Mouse (Mus musculus) frontal cortex, adult 2 months (tissue): Measurements from ENCODE around the gene Synm. TPM values are rescaled to one million over a fixed set of nuclear protein-coding genes. Genes with fewer than 3 reads are reported as not detected.

Experiments
- DNase-seq, 2 experiments: peaks; one replicate each; pipeline ENCODE4 v3.0.0; 2022; ENCODE audit warnings: low spot score in 1 of 2; ENCODE audit errors: extremely low spot score in 1 of 2
- polyA plus RNA-seq: library from polyadenylated mRNA; depleted of rRNA; stranded (reverse); fragments of >200 nt; gene quantifications from 2 replicates; pipeline ENCODE4 v1.2.3, GENCODE M21; 2012; rRNA removed

The Synm gene
- polyA plus RNA-seq, 1 experiment: 10.9 TPM

GRCm38 (mm10) chr7:67701252-67701914 is 58.2 kb downstream of the Synm start:
- DNase-seq: no peak

- peak in 1 of 2 experiments; percentile 51 for DNase-seq
These were observed 58.7 kb downstream of the Synm start for GRCm38 (mm10) chr7:67700846-67701245.

GRCm38 (mm10) chr7:67699301-67699700 is 60.2 kb downstream of the Synm start:
- no peak for DNase-seq

GRCm38 (mm10) chr7:67697892-67698630 is 61.5 kb downstream of the Synm start:
- DNase-seq: no peak

- no peak for DNase-seq
These were observed 63.6 kb downstream of the Synm start for GRCm38 (mm10) chr7:67695906-67696305.

GRCm38 (mm10) chr7:67692791-67693538 is 66.6 kb downstream of the Synm start:
- no peak for DNase-seq

GRCm38 (mm10) chr7:67692141-67692540 is 67.4 kb downstream of the Synm start:
- no peak for DNase-seq

- no peak for DNase-seq
These were observed 68.5 kb downstream of the Synm start for GRCm38 (mm10) chr7:67691036-67691435.

- no peak for DNase-seq
These were observed 69.7 kb downstream of the Synm start for GRCm38 (mm10) chr7:67689793-67690192.

GRCm38 (mm10) chr7:67688281-67688680 is 71.3 kb downstream of the Synm start:
- no peak for DNase-seq

- DNase-seq: no peak
These were observed 73.0 kb downstream of the Synm start for GRCm38 (mm10) chr7:67686545-67686944.

GRCm38 (mm10) chr7:67683006-67683405 is 76.5 kb downstream of the Synm start:
- DNase-seq: no peak

- no peak for DNase-seq
These were observed 78.5 kb downstream of the Synm start for GRCm38 (mm10) chr7:67681078-67681477.

Other genes with a start within 250 kb of the Synm start
- gene Lrrc28, start 114.5 kb downstream of the Synm start, polyA plus RNA-seq: 32.6 and 37.4 TPM in 2 replicates
- gene Ttc23, start 112.3 kb downstream of the Synm start, polyA plus RNA-seq: 5.5 and 6.6 TPM in 2 replicates
- 23.0 and 24.4 TPM in 2 replicates for gene Igf1r, start 193.1 kb upstream of the Synm start, polyA plus RNA-seq